Mouse (Mus musculus) ES-Bruce4 (cell line): Measurements from ENCODE around the gene Rpl23a. TPM values are rescaled to one million over a fixed set of nuclear protein-coding genes. Genes with fewer than 3 reads are reported as not detected.

Experiments
- H3K27ac ChIP-seq: 2 replicates; pipeline ENCODE4 v1.5.1; 2012; ENCODE audit warnings: low read length, inconsistent platforms; ENCODE audit not compliant: insufficient read depth
- H3K27me3 ChIP-seq: 2 replicates; pipeline ENCODE4 v1.6.1; 2012; ENCODE audit warnings: mild to moderate bottlenecking, low read length, inconsistent platforms; ENCODE audit not compliant: control insufficient read depth, poor library complexity, insufficient read depth, severe bottlenecking
- H3K36me3 ChIP-seq: 2 replicates; pipeline ENCODE4 v1.6.1; 2012; ENCODE audit warnings: inconsistent platforms, mild to moderate bottlenecking, low read length, moderate library complexity; ENCODE audit not compliant: control insufficient read depth, poor library complexity, insufficient read depth, severe bottlenecking
- H3K4me1 ChIP-seq: one replicate; pipeline ENCODE4 v1.8.1; 2011; ENCODE audit warnings: low read length; ENCODE audit not compliant: control insufficient read depth, insufficient read depth
- H3K4me3 ChIP-seq: 2 replicates; pipeline ENCODE4 v1.5.1; 2011; ENCODE audit warnings: low read depth, mild to moderate bottlenecking, low read length
- H3K9ac ChIP-seq: 2 replicates; pipeline ENCODE4 v1.6.1; 2012; ENCODE audit warnings: low read depth, mild to moderate bottlenecking, inconsistent platforms; ENCODE audit not compliant: poor library complexity, severe bottlenecking
- H3K9me3 ChIP-seq: replicated peaks from 2 replicates; pipeline ENCODE4 v1.6.1; 2012; ENCODE audit warnings: mild to moderate bottlenecking, low read length, inconsistent platforms; ENCODE audit not compliant: control insufficient read depth, poor library complexity, insufficient read depth, severe bottlenecking
- CTCF ChIP-seq: IDR thresholded peaks from one replicate; pipeline ENCODE4 v1.8.1; 2011; ENCODE audit warnings: low read depth, low read length
- EP300 ChIP-seq: IDR thresholded peaks from 2 replicates; pipeline ENCODE4 v1.6.1; 2011; ENCODE audit warnings: low read depth, low read length; ENCODE audit not compliant: insufficient read depth
- POLR2A ChIP-seq: IDR thresholded peaks from one replicate; pipeline ENCODE4 v1.8.1; 2011; ENCODE audit warnings: low read length; ENCODE audit not compliant: insufficient read depth
- polyA plus RNA-seq: library from polyadenylated mRNA; stranded (reverse); fragments of >200 nt; gene quantifications from 2 replicates; pipeline ENCODE4 v1.2.4, GENCODE M21; 2011; ENCODE audit warnings: low read depth; ENCODE audit not compliant: missing spikeins, insufficient read depth, insufficient read length

Rpl23a gene
- polyA plus RNA-seq, 1 experiment, result 2,740 TPM

- peaks cover 4% of the 10 kb centered on the region for H3K4me1 ChIP-seq
- H3K27ac ChIP-seq, result no peak overlapping the region
- TF ChIP-seq EP300 (no peak), CTCF (no peak), POLR2A (no peak)
- no peak overlapping the region for H3K9ac ChIP-seq
- no peak overlapping the region for H3K4me3 ChIP-seq
- H3K36me3 ChIP-seq, result peaks cover 52% of the 10 kb centered on the region
- no peaks in the 10 kb centered on the region for H3K9me3 ChIP-seq
- H3K27me3 ChIP-seq, result no peaks in the 10 kb centered on the region
Measured at GRCm38 (mm10) chr11:78160171-78160570, 23.2 kb downstream of the Rpl23a start.

GRCm38 (mm10) chr11:78159557-78159956 is 23.8 kb downstream of the Rpl23a start:
- Histone ChIP-seq H3K9ac (no peak overlapping the region), H3K36me3 (peaks cover 54% of the 10 kb centered on the region), H3K4me3 (no peak overlapping the region), H3K27ac (peak overlapping the region; percentile 31), H3K9me3 (no peaks in the 10 kb centered on the region), H3K27me3 (no peaks in the 10 kb centered on the region), H3K4me1 (peaks cover 4% of the 10 kb centered on the region)
- TF ChIP-seq EP300 (no peak), POLR2A (no peak), CTCF (no peak)

- no peaks in the 10 kb centered on the region for H3K9me3 ChIP-seq
- TF ChIP-seq CTCF, result peak; percentile 94
- no peak for TF ChIP-seq POLR2A
- no peak for TF ChIP-seq EP300
- peaks cover 4% of the 10 kb centered on the region for H3K4me1 ChIP-seq
- H3K9ac ChIP-seq, result no peak overlapping the region
- no peak overlapping the region for H3K4me3 ChIP-seq
- no peaks in the 10 kb centered on the region for H3K27me3 ChIP-seq
- H3K36me3 ChIP-seq, result peaks cover 54% of the 10 kb centered on the region
- H3K27ac ChIP-seq, result no peak overlapping the region
Measured at GRCm38 (mm10) chr11:78159096-78159495, 24.3 kb downstream of the Rpl23a start.

GRCm38 (mm10) chr11:78156156-78156699 is 27.2 kb downstream of the Rpl23a start:
- Histone ChIP-seq H3K9me3 (no peaks in the 10 kb centered on the region), H3K27me3 (no peaks in the 10 kb centered on the region), H3K9ac (no peak overlapping the region), H3K36me3 (peaks cover 44% of the 10 kb centered on the region), H3K4me3 (no peak overlapping the region), H3K27ac (no peak overlapping the region), H3K4me1 (no peaks in the 10 kb centered on the region)
- TF ChIP-seq POLR2A, result no peak
- no peak for TF ChIP-seq EP300
- TF ChIP-seq CTCF, result no peak

GRCm38 (mm10) chr11:78155674-78156073 is 27.7 kb downstream of the Rpl23a start:
- no peak overlapping the region for H3K4me3 ChIP-seq
- peaks cover 41% of the 10 kb centered on the region for H3K36me3 ChIP-seq
- TF ChIP-seq EP300 (no peak), CTCF (no peak), POLR2A (no peak)

GRCm38 (mm10) chr11:78153778-78154177 is 29.6 kb downstream of the Rpl23a start:
- Histone ChIP-seq H3K4me3 (no peak overlapping the region), H3K27ac (no peak overlapping the region), H3K36me3 (peaks cover 25% of the 10 kb centered on the region), H3K9ac (no peak overlapping the region), H3K4me1 (no peaks in the 10 kb centered on the region), H3K9me3 (no peaks in the 10 kb centered on the region), H3K27me3 (no peaks in the 10 kb centered on the region)
- TF ChIP-seq CTCF, result no peak
- TF ChIP-seq POLR2A, result no peak
- TF ChIP-seq EP300, result no peak

More at GRCm38 (mm10) chr11:78155674-78156073, 27.7 kb downstream of the Rpl23a start:
- H3K9me3 ChIP-seq, result no peaks in the 10 kb centered on the region
- no peaks in the 10 kb centered on the region for H3K4me1 ChIP-seq
- no peaks in the 10 kb centered on the region for H3K27me3 ChIP-seq
- no peak overlapping the region for H3K27ac ChIP-seq
- H3K9ac ChIP-seq, result no peak overlapping the region
